ENCODE assay signal across 31 mouse cellular contexts in genomic region chr15:3279242-3279641, GRCm38 (mm10). TPM values are rescaled to one million over a fixed set of nuclear protein-coding genes. Genes with fewer than 3 reads are reported as not detected.
"Had no signal": no experiment of that assay in that cellular context is flagged by ENCODE, and none has a peak within 500 bp of the region (broad histone marks: within the 10 kb centered on the region; RNA-seq: fewer than 3 reads in every experiment).

No protein-coding gene starts in this region.

- H3K27ac ChIP-seq: gastrocnemius, adult 2 months; heart, adult 2 months; heart, embryonic 13.5 days; heart, embryonic 15.5 days; hindbrain, embryonic 10.5 days; hindbrain, embryonic 12.5 days; hindbrain, embryonic 14.5 days; intestine, embryonic 15.5 days; layer of hippocampus, adult 2 months; left cerebral cortex, adult 2 months; limb, embryonic 10.5 days; limb, embryonic 12.5 days; liver, embryonic 13.5 days had no signal

- DNase-seq: gastrocnemius, adult 2 months; gastrocnemius, postnatal 10 days; gastrocnemius, postnatal 25 days; heart, adult 2 months; heart, postnatal 4 days; kidney, adult 18-20 months; kidney, adult 8-10 months; kidney, postnatal 10 days; kidney, postnatal 25 days; kidney, postnatal 4 days; liver; liver, embryonic 13.5 days had no signal

- H3K27me3 ChIP-seq: heart, embryonic 13.5 days; heart, embryonic 15.5 days; hindbrain, embryonic 12.5 days; intestine, embryonic 15.5 days; limb, embryonic 12.5 days; liver, embryonic 13.5 days had no signal

- H3K4me1 ChIP-seq: heart, embryonic 13.5 days; hindbrain, embryonic 10.5 days; hindbrain, embryonic 12.5 days; intestine, embryonic 15.5 days; limb, embryonic 10.5 days; limb, embryonic 12.5 days had no signal

- H3K4me3 ChIP-seq: gastrocnemius, adult 2 months; heart, adult 2 months; heart, embryonic 13.5 days; heart, embryonic 15.5 days; hindbrain, embryonic 10.5 days; hindbrain, embryonic 12.5 days; intestine, embryonic 15.5 days; layer of hippocampus, adult 2 months; left cerebral cortex, adult 2 months; limb, embryonic 10.5 days; limb, embryonic 12.5 days; liver, embryonic 13.5 days had no signal

- H3K4me2 ChIP-seq: heart, embryonic 11.5 days; heart, embryonic 13.5 days; heart, embryonic 15.5 days; hindbrain, embryonic 12.5 days; hindbrain, embryonic 14.5 days; intestine, embryonic 15.5 days; limb, embryonic 12.5 days; liver, embryonic 13.5 days had no signal

- ATAC-seq: hindbrain, embryonic 16.5 days; inflammation-experienced regulatory T-cells, adult 6 months; intestine, embryonic 15.5 days had no signal

- H3K9me3 ChIP-seq: heart, embryonic 13.5 days; heart, embryonic 15.5 days; hindbrain, embryonic 10.5 days; hindbrain, embryonic 12.5 days; intestine, embryonic 15.5 days; limb, embryonic 10.5 days; limb, embryonic 12.5 days; liver, embryonic 13.5 days had no signal

- H3K9ac ChIP-seq: heart, embryonic 13.5 days; heart, embryonic 15.5 days; hindbrain, embryonic 12.5 days; hindbrain, embryonic 14.5 days; intestine, embryonic 15.5 days; limb, embryonic 12.5 days; liver, embryonic 13.5 days had no signal

RNA-seq across cellular contexts. Expression of gene Ccdc152, which starts 24.1 kb away (rescaled TPM):
- total RNA-seq: gastrocnemius, adult 2 months; gastrocnemius, postnatal 10 days; gastrocnemius, postnatal 25 days; gastrocnemius, postnatal 4 days; granulocyte monocyte progenitor cell, adult 5-6 weeks; heart, adult 2 months; layer of hippocampus, adult 2 months; layer of hippocampus, postnatal 10 days; layer of hippocampus, postnatal 25 days; left cerebral cortex, adult 2 months; left cerebral cortex, postnatal 14 days; left cerebral cortex, postnatal 36 days had no signal
- polyA plus RNA-seq: hindbrain, embryonic 10.5 days; hindbrain, embryonic 12.5 days; limb, embryonic 10.5 days had no signal
